Mouse (Mus musculus): Measurements from ENCODE around the gene Pdia3.

GRCm38 (mm10) chr2:121440834-121441605 lies 27.4 kb downstream of the Pdia3 start:
- TF ChIP-seq CTCF (IDR thresholded peaks at IDR 0.05) (no peak), EP300 (IDR thresholded peaks at IDR 0.05) (no peak)
